Mouse (Mus musculus): Measurements from ENCODE around the gene Ptprj.
"Not testable (repeated sequence)": the region's sequence is repeated elsewhere in the genome, so short reads cannot be mapped to it uniquely, and the experiment has no call there.

Ptprj gene

DNA sequence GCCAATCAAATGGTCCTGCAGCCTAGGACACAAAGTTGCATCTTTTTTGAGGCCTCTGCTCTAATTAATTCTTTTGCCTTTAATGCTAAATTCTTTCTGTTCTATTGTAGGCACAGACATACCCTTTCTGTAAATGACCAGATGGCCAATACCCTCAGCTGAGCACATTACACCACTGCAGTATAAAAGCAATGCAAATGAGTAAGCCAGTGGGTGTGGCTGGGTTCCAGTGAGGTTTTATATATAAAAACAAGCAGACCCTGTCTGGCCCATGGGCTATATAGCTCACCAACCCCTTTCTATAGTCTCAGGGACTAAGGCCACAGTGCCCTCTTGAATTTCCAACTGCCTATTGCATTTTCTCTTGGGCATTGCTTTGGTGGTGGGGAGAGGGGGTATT lies 140.3 kb downstream of the Ptprj start:
- in situ Hi-C loops (cut with MboI; ENCODE audit: low sequenced_read_pairs), result not testable (repeated sequence)

DNA sequence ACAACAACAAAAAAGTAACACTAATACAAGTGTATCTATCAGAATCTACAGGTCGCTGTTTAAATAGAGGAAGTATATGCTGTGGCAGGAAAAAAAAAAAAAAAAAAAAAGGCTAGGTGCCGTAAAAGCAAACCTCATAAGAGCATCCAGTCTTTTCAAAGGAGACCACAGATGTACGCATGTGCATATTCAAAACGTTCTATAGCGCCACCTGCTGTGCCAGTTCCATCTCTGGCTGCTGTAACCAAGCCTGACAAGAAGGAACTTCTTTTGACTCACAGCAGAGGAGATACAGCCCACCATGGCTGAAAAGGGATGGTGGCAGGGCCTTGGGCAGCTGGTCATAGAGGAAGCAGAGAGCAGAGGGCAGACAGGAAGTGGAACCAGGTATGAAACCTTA lies 143.0 kb downstream of the Ptprj start:
- in situ Hi-C loops (cut with MboI; ENCODE audit: low sequenced_read_pairs), result not testable (repeated sequence)

DNA sequence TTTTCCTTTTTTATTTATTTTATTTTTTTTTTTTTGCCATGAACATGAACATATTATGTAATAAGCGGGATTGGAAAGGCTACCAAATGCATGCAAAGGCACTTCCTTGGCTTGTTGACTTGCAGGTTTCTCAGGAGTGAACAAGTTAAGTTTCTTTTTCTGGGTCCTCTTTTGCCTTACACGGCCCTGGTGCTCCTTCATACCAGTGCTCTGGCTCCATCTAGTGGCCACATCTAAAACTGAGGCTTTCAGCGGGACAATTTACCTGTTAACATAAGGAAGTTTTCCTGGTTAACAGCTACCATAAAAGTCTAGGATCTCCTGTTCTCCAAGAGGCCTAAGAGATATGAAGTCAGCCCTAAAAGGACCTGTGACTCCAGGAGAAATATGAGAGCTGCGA lies 150.7 kb downstream of the Ptprj start:
- in situ Hi-C loops (cut with MboI; ENCODE audit: low sequenced_read_pairs), result not testable (repeated sequence)

- in situ Hi-C loops (cut with MboI; ENCODE audit: low sequenced_read_pairs), result not testable (repeated sequence)
Measured at GRCm38 (mm10) chr2:90428988-90429717, 151.3 kb downstream of the Ptprj start.

- in situ Hi-C loops (cut with MboI; ENCODE audit: low sequenced_read_pairs), result not testable (repeated sequence)
Measured at GRCm38 (mm10) chr2:90424937-90425336, 155.5 kb downstream of the Ptprj start.

GRCm38 (mm10) chr2:90422282-90422681 lies 158.2 kb downstream of the Ptprj start:
- in situ Hi-C loops (cut with MboI; ENCODE audit: low sequenced_read_pairs), result not testable (repeated sequence)

GRCm38 (mm10) chr2:90414110-90414821 lies 166.2 kb downstream of the Ptprj start:
- in situ Hi-C loops (cut with MboI; ENCODE audit: low sequenced_read_pairs), result not testable (repeated sequence)

DNA sequence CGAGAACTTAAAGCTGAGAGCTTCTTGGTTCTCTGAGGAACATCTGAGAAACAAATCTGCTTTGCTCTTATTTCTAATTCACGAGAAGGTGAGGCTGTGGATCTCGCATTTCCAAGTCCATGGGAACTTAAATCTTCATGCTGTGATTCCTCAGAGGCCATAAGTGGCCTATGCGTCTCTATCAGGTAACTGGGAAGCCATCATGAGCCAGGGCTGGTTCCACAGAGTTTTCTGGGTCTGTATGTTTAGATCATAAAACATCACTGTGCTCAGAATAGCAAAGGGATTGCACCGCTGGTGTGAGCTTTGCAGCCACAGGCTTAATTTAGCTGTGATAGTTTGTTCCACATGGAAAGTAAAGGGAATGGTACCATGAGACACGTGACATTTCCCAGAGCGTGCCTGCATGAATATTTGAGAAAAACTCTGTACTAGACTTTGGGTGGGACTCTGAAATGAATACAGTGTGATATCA lies 181.8 kb downstream of the Ptprj start, which contains the start of gene Olfr1274-ps:
TSS of gene Olfr1274-ps (plus strand) at position 51 of the 475 bp plus-strand sequence.
- in situ Hi-C loops (cut with MboI; ENCODE audit: low sequenced_read_pairs), result not testable (repeated sequence)

All from CH12F3 (cell line).